Mouse (Mus musculus) frontal cortex, adult 2 months (tissue): ENCODE data around the gene Tmprss15. TPM values are rescaled to one million over a fixed set of nuclear protein-coding genes. Genes with fewer than 3 reads are reported as not detected.
A peak's percentile ranks its signal among the peaks of the same experiment; 100 is the strongest.

ENCODE experiments used
- DNase-seq, 2 experiments: peaks; one replicate each; pipeline ENCODE4 v3.0.0; 2022; ENCODE audit warnings: low spot score in 1 of 2; ENCODE audit errors: extremely low spot score in 1 of 2
- polyA plus RNA-seq: library from polyadenylated mRNA; depleted of rRNA; stranded (reverse); fragments of >200 nt; gene quantifications from 2 replicates; pipeline ENCODE4 v1.2.3, GENCODE M21; 2012; rRNA removed

Tmprss15 gene
- 0.02 TPM in 1 of 2 replicates, not detected in the other for polyA plus RNA-seq

DNA sequence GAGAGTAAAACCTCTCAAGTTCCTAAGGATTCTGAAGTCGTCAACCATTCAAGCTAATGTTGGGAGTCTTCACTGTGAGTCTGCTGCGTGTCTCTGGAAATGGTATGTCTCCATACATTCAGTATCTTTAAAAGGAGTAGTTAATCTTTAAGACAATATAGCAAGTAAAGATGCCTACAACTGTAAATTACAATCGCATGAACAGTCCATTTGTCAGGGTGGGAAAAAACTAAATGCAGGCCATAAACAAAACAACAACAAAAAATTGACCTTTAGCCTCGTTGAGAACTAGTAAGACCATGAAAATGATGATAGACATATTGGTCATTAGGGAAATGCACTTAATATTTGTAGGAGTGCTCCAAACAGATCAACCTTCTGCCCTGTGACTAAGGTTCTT is at the start of gene Tmprss15:
Gene Tmprss15, minus strand, starts transcription at position 101 of the 400 bp plus-strand sequence.
- no peak for DNase-seq

DNA sequence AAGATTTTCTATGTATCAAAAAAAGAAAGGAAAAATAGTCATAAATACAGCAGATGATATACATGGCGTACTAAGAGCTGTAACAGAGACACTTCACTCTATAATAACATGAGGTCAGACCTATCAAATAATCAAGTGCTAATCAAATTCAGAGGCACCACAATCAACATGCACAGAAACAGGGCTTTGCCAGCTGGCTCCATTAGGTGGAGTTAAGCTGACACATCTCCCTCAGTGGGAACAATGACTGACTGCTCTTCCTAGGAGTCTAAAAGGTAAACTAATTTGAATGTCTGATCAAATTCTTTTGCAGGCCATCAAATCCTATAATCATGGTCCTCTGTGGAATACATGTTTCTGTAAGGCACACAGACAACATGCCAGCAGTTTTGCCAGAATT is 24.0 kb upstream of the Tmprss15 start:
- DNase-seq, result no peak

GRCm38 (mm10) chr16:79109516-79109915 is 18.6 kb upstream of the Tmprss15 start:
- DNase-seq, result no peak

- peak in 1 of 2 experiments; percentile 1 for DNase-seq
Measured at GRCm38 (mm10) chr16:79108969-79109368, 18.1 kb upstream of the Tmprss15 start.

- DNase-seq, result no peak
Measured at GRCm38 (mm10) chr16:79100325-79100724, 9.4 kb upstream of the Tmprss15 start.

DNA sequence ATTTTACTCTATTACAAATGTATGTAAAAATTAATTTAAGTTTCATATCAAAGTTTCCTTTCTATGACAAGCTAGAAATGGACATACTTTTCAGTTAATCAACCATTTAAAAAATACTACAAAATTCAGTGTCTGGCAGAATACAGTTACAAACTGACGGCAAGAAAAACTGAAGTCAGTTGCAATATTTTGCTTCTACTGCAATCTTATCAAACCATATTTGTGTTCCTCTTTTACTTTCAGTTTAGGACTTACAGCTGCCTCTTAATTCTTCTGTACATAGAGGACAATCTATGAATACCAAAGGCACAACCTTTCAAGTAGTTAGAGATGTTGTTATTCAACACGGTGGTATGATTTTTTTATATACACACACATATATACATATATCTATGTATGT is 7.4 kb upstream of the Tmprss15 start:
- no peak for DNase-seq

- no peak for DNase-seq
Measured at GRCm38 (mm10) chr16:79086550-79086949, 4.3 kb downstream of the Tmprss15 start.

GRCm38 (mm10) chr16:79063848-79064247 is 27.0 kb downstream of the Tmprss15 start:
- DNase-seq, result peak in 1 of 2 experiments; percentile 4

- peak in 1 of 2 experiments; percentile 58 for DNase-seq
Measured at GRCm38 (mm10) chr16:79058775-79059558, 31.9 kb downstream of the Tmprss15 start.

GRCm38 (mm10) chr16:79032593-79032992 is 58.3 kb downstream of the Tmprss15 start:
- DNase-seq, result no peak

DNA sequence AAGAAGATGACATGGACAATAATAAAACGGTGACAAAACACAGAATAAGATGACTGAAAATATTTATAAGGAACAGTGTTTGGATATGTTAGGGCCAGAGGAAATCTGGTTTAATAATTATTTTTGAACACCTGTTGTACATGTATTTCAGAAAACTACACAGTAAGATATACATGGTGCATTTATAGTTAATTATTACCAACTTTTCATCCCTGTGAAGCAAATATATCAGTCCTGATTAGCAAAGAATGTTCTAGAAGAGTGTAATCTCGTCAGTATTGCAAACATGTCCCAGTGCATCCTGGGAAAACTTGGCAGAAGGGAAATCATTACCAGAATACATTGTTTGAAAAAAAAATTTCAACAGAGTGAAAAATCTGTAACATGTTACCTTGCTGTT is 88.1 kb downstream of the Tmprss15 start:
- DNase-seq, result no peak

DNA sequence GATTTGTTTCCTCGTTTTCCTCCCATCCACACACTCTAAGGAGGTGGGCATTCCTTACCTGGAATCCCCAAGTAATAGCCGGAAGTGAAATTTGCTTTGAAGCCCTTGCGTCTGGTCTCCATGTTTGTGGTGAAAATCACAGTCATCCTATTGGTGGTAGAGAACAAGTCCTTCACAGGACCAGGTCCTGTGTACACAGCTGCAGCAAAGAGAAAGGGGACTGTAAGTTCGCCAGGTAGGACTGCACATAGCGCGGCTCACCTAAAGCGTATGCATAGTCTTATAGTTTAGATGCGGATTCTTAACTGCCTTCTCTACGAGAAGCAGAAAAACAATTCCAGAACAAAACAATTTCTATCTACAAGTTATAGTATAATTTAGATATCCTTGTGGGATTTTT is 89.2 kb downstream of the Tmprss15 start:
- DNase-seq, result no peak

DNA sequence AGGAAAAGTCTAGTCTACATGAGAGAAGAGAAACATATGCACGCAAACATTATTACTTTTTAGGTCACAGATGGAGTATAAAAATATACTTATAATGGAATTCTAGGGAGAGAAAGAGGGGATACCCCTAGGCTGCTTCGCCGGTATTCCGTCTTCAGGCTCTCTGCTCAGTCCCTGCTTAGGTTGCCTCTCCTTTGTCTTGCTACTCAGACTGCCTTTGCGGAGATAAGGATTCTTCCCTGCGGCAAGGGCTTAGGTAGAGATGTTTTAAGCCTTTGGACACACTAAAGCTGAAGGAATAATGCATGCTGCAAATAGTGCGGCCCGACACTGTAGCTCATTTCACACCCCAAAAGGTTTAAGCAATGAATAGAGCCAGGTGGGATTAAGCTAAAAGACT is 114.5 kb downstream of the Tmprss15 start:
- no peak for DNase-seq

DNA sequence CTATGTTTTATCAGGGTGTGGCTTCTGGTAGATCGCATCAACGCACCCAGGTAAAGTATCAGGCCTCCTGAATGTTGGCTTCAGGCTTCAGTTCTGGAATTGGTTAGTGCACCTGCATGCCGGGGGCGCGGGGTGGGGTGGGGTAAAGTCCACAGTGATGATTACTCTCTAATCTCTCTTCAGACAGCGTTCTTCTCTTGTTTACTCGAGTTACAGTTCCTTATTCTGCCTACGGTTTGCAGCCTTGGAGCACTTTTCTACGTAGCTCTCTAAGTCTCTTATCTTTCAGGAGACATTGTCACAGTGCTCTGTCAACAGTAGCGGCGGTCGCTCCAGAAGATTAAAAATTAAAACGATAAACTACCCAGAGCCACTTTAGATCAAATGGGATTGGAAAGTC is 116.8 kb downstream of the Tmprss15 start:
- no peak for DNase-seq

DNA sequence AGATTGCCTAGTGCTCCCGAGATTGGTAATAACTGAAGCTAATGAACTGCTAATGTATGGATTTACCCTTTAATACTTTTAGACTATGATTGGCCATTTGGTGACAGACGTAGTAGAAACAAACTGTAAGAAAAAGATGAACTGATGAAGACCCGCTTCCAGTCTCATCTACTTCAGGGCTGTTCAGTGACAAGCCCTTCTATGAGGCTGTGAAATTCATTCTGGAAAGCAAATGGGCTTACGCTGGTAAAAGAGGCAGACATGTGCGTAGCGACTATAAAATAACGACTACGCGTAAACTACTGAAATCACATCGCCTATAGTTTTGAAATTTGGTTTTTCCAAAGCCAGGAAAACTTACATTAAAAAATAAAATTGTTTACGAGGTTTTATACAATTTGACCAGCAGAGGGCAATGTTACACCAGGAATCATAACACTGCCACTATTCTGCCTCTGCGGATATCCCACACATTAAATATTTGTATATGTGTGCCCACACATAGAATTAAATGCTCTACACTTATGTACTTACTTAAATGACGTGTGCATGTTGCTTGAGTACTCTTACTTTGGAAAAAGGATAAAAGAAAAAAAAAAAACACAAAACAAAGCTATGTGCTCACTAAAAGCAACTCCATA is 121.7 kb downstream of the Tmprss15 start:
- peak in 1 of 2 experiments; percentile 47 for DNase-seq

- no peak for DNase-seq
Measured at GRCm38 (mm10) chr16:78957434-78957833, 133.5 kb downstream of the Tmprss15 start.

DNA sequence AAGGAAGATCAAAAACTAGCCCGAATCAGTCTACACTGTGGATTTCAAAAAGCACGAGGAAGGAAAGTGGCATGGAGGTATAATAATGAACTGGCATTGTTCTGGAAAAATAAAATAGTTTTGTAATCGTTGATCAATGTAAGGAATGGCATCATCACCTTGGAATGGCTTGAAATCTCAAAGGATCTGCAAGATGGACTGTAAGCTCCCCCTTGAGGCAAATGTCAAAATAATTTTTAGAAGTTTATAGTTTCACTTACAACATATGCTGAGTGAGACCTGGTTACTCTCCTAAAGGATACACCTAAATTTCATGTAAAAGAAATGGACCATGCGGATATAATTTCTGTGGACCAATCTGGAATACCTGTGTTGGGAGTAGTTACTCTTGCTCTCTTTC is 140.5 kb downstream of the Tmprss15 start:
- DNase-seq, result peak in 1 of 2 experiments; percentile 42

GRCm38 (mm10) chr16:78937755-78938154 is 153.1 kb downstream of the Tmprss15 start:
- no peak for DNase-seq

DNA sequence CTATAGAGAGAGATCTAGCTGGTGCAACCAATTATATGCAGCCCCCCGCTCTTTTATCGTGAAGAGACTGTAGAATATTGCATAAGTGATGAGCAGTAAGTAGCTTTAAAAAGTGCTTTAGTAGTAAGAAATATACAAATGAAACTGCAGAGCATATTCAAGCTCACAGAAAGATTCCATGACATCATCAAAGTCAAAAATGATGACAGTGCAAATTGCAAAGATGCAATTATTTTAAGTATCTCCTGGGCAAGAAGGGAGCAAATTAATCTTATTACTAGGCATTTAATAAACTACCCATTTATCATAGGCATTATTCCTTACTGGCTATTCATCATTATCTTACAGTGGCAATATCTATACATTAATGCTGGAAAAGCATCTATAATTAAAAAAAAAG is 156.6 kb downstream of the Tmprss15 start:
- DNase-seq, result no peak

DNA sequence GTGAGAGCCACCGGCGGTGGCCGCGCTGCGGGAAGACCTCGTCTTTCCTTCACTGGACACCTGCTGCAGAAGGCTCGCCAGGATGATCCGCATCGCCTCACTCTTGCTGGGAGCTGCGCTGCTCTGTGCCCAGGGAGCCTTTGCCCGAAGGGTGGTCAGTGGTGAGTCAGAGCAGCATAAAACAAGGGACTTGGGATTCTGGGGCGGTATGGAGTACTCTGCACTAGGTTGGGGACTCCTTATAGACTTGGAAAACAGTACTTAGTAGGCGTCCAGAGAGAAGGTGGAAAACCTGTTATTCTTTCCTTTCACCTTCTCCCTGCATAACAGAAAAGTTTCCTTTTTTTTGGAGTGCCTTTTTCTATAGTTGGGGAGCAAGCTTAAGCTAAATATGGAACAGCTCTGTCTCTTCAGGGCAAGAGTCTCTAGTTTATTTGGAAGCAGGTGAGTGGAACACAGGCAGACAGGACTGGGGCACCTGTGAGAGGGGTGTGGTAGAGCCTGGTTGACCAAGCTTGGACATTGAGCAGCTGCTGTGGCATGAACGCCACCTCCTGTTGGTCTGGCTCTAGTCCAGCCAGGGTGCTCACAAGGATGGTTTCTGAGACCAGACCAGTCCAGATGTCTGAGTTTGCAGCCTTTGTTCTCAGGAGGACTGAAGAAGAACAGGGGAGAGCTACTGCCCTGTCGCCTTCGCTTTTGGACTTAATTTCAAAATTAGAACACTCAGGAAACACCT is 159.4 kb downstream of the Tmprss15 start:
- DNase-seq, result no peak
